Mouse (Mus musculus) T-helper 2 cell (primary cell): ENCODE data around the gene Rcc1.
"Not testable (repeated sequence)": the region's sequence is repeated elsewhere in the genome, so short reads cannot be mapped to it uniquely, and the experiment has no call there.

Experiments used
- in situ Hi-C: fragments of 300-600 bp; cut with MboI, MseI; formaldehyde crosslinking; loops from one replicate; pipeline ENCODE4 v1.15.1; 2025; ENCODE audit warnings: high pct_unique_total_duplicates

Rcc1 gene

DNA sequence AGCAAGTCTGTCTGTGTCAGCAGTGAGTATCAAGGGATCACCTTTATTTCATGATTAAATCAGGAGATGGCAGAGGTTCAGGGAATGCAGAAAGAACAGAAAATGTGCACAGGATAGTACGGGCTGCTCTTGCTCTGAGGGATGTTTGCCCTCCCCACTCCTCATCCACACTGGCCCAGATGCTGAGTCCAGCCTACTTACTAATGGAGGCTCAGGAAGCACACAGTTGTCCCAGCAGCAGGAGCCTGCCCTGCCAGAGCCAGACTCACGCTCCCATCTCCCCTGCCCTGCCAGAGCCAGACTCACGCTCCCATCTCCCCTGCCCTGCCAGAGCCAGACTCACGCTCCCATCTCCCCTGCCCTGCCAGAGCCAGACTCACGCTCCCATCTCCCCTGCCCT is 64.6 kb downstream of the Rcc1 start:
- in situ Hi-C loops, result not testable (repeated sequence)
